Mouse (Mus musculus): Measurements from ENCODE around the gene Jagn1.

The Jagn1 gene

DNA sequence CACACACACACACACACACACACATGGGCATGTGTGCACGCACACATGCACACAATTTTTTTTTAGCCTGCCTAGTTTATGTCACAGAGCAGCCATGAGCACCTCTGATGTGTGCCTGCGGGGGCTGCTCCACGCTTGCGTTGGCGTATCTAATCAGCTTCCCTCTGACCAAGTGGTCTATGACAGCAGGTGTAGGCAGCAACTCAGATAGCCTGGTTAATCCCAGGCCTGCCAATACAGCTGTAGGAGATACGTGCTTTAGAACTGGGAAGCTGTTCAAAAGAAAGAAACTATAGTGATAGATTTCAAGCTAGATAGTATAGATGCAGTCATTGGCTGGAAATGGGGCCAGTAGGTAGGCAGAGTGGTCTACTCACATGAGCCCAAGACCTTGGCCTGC, 31.3 kb downstream of the Jagn1 start:
- no peak for DNase-seq (ENCODE audit: low spot score)

DNA sequence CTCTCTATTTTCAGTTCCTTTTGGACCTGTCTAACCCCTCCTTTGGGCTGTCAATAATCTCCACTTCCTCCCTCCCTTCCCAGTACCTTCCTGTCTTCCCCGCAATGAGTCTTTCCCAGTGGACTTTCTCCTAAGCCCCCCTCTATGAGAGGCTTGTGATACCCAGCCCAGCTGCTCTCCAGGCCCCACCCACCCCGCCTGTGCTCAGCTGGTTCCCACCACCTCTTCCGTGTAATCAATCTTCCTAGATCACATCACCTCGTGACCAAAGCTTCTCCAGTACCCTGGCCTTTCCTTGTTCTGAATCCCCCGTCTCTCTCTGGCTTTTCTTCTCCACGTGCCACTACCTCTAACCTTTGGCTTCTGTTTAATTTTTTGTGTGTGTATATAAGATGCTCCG, 35.0 kb downstream of the Jagn1 start:
- no peak for DNase-seq (ENCODE audit: low spot score)

DNA sequence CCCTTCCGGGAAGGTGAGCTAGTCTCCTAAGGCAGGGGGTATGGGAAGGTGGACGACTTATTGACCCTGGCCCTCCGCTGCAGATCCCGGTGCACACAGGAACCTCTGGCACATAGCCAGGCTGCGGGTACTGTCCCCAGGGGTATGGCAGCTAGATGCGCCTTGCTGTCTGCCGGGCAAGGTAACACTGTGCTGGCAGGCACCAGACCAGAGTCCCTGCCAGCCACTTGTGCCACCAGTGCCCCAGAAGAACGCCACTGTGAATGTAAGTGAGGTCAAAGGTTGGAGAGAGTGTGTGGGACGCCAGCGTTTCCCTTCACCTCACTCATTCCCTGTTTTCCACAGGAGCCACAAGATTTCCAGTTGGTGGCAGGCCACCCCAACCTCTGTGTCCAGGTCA, 36.5 kb downstream of the Jagn1 start:
- DNase-seq (ENCODE audit: low spot score), result no peak

DNA sequence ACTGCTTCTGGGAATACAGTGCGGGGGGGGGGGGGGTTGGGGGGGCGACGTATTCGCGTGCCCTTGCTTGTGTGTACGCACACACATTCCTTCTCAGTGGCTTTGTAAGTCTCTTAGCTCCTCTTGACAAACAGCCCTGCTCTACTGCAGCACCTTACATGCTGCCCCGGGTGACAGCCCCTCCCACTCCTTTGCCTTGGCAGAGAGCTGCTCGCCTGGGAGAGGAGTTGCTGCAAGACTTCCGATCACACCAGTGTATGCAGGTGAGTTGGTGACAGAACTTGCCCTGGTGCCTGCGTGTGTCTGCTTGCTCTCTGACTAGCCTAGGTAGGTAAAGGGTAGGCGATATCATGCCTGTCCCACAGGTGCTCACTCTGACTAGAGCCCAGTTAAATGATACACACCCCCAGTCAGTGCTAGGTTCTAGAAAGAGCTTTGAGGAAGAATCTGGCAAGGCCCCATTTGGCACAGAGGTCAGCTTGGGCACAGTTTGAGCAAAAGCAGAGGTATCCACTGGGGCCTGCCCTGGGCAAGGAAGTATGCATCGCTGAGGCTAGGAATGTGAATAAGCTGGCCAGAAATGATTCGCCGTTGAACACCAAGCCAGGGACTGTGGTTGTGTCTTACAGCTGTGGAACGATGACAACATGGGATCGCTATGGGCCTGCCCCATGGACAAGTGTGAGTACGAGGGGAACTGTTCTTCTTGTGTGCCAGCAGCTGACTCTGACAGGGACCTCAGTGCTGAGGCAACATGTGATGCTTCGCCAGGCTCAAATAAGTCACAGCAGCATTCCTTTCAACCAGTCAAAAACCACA, 38.4 kb downstream of the Jagn1 start:
- DNase-seq (ENCODE audit: low spot score), result no peak

DNA sequence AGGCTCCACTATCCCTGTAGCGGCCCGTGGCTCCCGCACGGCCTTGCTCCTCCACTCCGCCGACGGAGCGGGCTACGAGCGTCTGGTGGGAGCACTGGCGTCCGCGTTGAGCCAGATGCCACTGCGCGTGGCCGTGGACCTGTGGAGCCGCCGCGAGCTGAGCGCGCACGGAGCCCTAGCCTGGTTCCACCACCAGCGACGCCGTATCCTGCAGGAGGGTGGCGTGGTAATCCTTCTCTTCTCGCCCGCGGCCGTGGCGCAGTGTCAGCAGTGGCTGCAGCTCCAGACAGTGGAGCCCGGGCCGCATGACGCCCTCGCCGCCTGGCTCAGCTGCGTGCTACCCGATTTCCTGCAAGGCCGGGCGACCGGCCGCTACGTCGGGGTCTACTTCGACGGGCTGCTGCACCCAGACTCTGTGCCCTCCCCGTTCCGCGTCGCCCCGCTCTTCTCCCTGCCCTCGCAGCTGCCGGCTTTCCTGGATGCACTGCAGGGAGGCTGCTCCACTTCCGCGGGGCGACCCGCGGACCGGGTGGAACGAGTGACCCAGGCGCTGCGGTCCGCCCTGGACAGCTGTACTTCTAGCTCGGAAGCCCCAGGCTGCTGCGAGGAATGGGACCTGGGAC, 40.2 kb downstream of the Jagn1 start:
- DNase-seq (ENCODE audit: low spot score), result peak; percentile 31

DNA sequence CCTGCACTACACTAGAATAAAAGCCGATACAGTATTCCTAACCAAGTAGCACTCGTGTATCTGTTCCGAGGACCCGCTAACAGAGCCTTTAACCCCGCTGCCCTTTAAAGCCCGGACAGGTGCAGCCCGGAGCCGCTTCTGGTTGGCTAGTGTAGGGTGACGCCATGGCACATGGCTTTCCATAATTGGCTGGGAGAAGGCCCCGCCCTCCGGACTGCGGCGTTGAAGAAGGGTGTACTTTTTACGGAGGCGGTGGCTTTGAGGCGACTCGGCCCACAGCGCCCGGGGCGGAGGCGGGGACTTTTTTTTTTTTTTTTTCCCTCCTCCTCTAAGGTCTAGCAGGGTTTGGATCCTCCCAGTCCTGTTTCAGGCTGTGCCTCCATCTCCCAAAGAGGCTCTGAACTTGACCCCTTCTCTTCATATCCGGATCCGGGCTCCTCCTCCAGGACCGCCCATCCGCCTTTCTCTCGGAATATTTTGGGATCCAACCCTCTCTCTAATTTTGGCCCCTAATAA, 40.8 kb downstream of the Jagn1 start, which contains the start of gene Creld1:
Creld1 (plus strand) TSS at position 198 of the 516 bp plus-strand sequence.
- DNase-seq (ENCODE audit: low spot score), result peak; percentile 97

DNA sequence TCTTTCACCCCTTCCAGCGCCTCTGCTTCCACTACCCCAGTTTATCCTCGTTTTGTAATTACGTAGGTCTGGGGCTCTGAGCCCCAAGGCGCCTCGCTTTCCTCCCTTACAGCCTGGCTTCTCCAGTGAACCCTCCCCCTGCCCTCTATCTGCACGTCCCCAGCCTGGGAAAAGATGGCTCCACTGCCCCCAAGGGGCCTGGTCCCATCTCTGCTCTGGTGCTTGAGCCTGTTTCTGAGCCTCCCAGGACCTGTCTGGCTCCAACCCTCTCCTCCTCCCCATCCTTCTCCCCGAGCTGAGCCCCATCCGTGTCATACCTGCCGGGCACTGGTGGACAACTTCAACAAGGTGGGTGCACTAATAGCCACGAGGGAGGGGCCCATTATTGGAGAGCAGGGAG, 41.4 kb downstream of the Jagn1 start:
- DNase-seq (ENCODE audit: low spot score), result peak; percentile 61

DNA sequence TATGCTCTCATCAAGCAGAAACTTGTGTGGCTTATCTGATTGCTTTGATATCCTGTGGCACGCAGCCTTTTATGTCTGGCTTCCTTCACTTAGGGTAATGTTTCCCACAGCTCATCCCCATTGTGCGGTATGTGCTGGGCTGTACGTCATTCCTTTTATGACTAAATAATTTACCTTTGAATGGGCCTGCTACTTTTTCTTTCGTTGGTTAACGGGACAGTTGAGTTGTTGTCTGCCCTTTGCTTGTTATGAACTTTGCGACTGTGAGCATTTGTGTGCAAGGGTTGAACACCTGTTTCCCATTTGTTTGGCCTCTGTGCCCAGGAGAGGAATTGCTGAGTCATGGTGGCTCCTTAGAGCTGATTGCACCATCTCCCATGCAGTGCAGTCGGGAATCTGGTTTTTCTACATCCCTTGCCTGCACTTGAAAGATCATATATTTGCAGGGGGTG, 44.8 kb downstream of the Jagn1 start:
- DNase-seq (ENCODE audit: low spot score), result peak; percentile 69

DNA sequence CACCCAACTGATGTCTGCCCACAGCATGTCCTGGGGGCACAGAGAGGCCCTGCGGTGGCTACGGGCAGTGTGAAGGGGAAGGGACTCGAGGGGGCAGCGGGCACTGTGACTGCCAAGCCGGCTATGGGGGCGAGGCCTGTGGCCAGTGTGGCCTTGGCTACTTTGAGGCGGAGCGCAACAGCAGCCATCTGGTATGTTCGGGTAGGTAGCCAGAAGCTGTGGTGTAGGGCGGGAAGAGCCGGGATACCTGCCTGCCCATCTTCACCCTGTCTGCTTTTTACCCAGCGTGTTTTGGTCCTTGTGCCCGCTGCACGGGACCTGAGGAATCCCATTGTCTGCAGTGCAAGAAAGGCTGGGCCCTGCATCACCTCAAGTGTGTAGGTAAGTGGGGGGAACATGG, 47.0 kb downstream of the Jagn1 start:
- no peak for DNase-seq (ENCODE audit: low spot score)

DNA sequence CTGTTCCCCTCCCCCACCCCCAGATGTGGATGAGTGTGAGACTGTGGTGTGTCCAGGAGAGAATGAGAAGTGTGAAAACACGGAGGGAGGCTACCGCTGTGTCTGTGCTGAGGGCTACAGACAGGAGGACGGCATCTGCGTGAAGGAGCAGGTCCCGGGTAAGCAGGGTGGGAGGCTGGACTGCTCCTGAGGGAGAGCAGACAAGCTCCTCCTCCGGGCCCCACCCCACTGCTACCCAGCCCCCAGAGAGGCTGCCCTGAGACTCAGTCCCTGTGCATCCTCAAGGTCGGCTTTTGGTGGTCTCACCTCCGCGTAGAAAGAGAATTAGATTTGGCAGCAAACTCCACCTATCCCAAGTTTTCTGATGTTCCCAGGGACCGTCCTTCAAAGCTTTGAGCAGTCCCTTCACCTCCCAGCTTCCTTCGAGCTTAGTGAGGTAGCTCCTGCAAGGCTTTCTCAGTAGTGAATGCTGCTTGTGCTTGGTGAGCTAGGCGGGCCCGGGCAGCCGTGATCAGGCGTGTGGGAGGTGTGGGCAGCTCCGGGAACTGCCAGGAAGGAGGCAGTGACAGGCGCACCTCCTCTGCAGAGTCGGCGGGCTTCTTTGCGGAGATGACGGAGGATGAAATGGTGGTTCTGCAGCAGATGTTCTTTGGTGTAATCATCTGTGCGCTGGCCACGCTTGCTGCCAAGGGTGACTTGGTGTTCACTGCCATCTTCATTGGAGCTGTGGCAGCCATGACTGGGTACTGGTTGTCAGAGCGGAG, 49.9 kb downstream of the Jagn1 start:
- DNase-seq (ENCODE audit: low spot score), result no peak

DNA sequence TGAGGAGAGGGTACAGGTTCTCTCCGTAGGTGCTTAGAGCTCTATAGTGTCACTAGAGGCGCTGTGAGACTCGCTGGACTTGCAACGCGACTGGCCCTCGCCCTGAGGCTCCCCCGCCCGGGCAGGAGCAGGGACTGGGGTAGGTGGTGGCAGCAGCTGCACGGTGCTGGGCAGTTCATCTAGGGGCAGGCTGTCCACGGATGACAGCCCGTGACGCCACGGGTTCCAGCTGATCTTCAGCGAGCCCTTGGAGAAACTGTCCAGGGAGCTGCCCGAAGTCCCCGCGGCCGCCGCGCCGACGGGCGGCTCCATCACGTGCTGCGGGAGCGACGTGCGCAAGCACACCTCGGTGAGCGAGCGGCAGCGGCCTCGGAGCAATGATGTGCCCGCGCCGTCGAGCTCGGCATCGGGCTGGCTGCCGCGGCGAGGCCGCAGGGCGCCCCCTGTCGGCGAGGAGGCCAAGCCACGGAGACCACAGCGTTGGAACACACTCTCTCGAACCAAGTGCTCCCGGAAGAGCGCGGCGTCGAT, 52.0 kb downstream of the Jagn1 start:
- peak; percentile 79 for DNase-seq (ENCODE audit: low spot score)

DNA sequence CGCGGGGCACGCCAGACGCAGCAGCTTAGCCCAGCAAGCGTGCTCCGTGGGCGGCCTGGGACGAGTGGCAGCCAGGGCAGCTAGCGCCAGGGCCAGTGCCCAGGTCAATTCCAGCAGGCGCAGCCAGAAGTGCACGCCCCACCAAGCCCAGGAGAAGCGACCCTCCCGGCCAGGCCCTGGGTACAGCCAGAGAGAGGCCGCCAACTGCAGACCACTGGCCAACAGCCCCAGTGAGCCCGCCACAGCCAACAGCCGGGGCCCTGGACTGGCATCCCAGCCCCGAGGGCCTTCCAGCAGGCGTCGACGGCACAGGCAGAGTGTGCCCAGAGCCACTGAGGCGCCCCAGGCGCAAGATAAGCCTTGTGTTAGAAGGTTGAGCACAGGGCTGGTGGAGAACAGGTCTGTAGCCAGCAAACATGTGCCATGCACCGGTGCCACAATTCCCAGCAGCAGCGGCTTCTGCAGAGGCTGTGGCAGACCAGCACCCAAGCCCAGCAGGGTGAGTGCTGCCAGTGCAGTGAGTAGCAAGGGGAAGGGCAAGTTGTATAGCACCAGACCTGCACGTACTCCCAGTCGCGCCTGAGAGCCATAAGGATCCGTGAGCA, 52.8 kb downstream of the Jagn1 start:
- DNase-seq (ENCODE audit: low spot score), result no peak
